9 mouse cellular contexts compared by ENCODE assay signal in genomic region chr2:164083609-164084341, GRCm38 (mm10). TPM values are rescaled to one million over a fixed set of nuclear protein-coding genes. Genes with fewer than 3 reads are reported as not detected.
A peak's percentile ranks its signal among the peaks of the same experiment; 100 is the strongest.
DNase-seq lines count a peak whose midpoint lies in the region; ATAC-seq lines count a peak whose summit lies in the region.
"Had no signal": no experiment of that assay in that cellular context is flagged by ENCODE, and none has a peak within 500 bp of the region (broad histone marks: within the 10 kb centered on the region; RNA-seq: fewer than 3 reads in every experiment).

No protein-coding gene starts in this region.

- H3K4me1 ChIP-seq in neural tube, embryonic 15.5 days, result no peaks in the 10 kb centered on the region
- H3K4me1 ChIP-seq in midbrain, embryonic 14.5 days (ENCODE audit: control insufficient read depth, insufficient read depth, low read length), result no peaks in the 10 kb centered on the region
- H3K4me1 ChIP-seq in forebrain, embryonic 13.5 days, result no peaks in the 10 kb centered on the region

- no peaks in the 10 kb centered on the region for H3K9me3 ChIP-seq in neural tube, embryonic 15.5 days (replicated peaks)
- H3K9me3 ChIP-seq in midbrain, embryonic 14.5 days (ENCODE audit: control insufficient read depth, low read length), result no peaks in the 10 kb centered on the region
- no peaks in the 10 kb centered on the region for H3K9me3 ChIP-seq in forebrain, embryonic 13.5 days (replicated peaks)

- peak; percentile 81 for ATAC-seq in neutrophil, adult 5-6 weeks (ENCODE audit: extremely low read depth, insufficient number of reproducible peaks, low FRiP score, poor library complexity, severe bottlenecking)
- no peak for ATAC-seq in neural tube, embryonic 15.5 days (ENCODE audit: low FRiP score)
- ATAC-seq in midbrain, embryonic 14.5 days (ENCODE audit: low FRiP score, low TSS enrichment), result no peak
- ATAC-seq in forebrain, embryonic 13.5 days, result no peak

- DNase-seq in B cell, adult 2 months, result peak; percentile 81 to 84
- peak; percentile 89 for DNase-seq in T-cell, adult 2 months (ENCODE audit: low spot score)
- DNase-seq in lung, adult 18-20 months, result peak; percentile 80 to 82
- DNase-seq in left cerebral cortex, postnatal 36 days (ENCODE audit: low spot score in 2 of 2), result no peak
- DNase-seq in midbrain, embryonic 14.5 days, result no peak
- DNase-seq: embryo, embryonic 11 days had no signal

- no peak overlapping the region for H3K4me3 ChIP-seq in neural tube, embryonic 15.5 days (replicated peaks)
- no peak overlapping the region for H3K4me3 ChIP-seq in midbrain, embryonic 14.5 days (replicated peaks; ENCODE audit: low read depth, low read length)
- H3K4me3 ChIP-seq in forebrain, embryonic 13.5 days, result no peak overlapping the region

- no peak overlapping the region for H3K9ac ChIP-seq in neural tube, embryonic 15.5 days (replicated peaks)
- H3K9ac ChIP-seq in midbrain, embryonic 14.5 days (replicated peaks; ENCODE audit: low read length), result no peak overlapping the region
- H3K9ac ChIP-seq in forebrain, embryonic 13.5 days, result no peak overlapping the region

- peaks cover 82% of the 10 kb centered on the region for H3K36me3 ChIP-seq in neural tube, embryonic 15.5 days
- H3K36me3 ChIP-seq in midbrain, embryonic 14.5 days (ENCODE audit: control insufficient read depth, insufficient read depth, low read length), result peaks cover 90% of the 10 kb centered on the region
- peaks cover 90% of the 10 kb centered on the region for H3K36me3 ChIP-seq in forebrain, embryonic 13.5 days (ENCODE audit: poor library complexity, severe bottlenecking)

- H3K27me3 ChIP-seq in neural tube, embryonic 15.5 days (replicated peaks), result no peaks in the 10 kb centered on the region
- H3K27me3 ChIP-seq in midbrain, embryonic 14.5 days (ENCODE audit: control insufficient read depth, insufficient read depth, low read length), result no peaks in the 10 kb centered on the region
- no peaks in the 10 kb centered on the region for H3K27me3 ChIP-seq in forebrain, embryonic 13.5 days

- 87% methylated on average over 18 of the region's 19 CpGs for WGBS in neural tube, embryonic 15.5 days
- WGBS in midbrain, embryonic 14.5 days, result 91% methylated on average over 19 of the region's 19 CpGs
- WGBS in forebrain, embryonic 13.5 days, result 91% methylated on average over 19 of the region's 19 CpGs

- intact Hi-C loops in left cerebral cortex, postnatal 36 days (cut with DNase I), result no loop called here

- no peak overlapping the region for H3K4me2 ChIP-seq in neural tube, embryonic 15.5 days
- H3K4me2 ChIP-seq in midbrain, embryonic 14.5 days (ENCODE audit: low read length), result no peak overlapping the region
- H3K4me2 ChIP-seq in forebrain, embryonic 13.5 days, result no peak overlapping the region

- no peak overlapping the region for H3K27ac ChIP-seq in neural tube, embryonic 15.5 days (replicated peaks)
- H3K27ac ChIP-seq in midbrain, embryonic 14.5 days (replicated peaks; ENCODE audit: low read depth, low read length), result no peak overlapping the region
- H3K27ac ChIP-seq in forebrain, embryonic 13.5 days, result no peak overlapping the region

RNA-seq across cellular contexts. Expression of gene Tomm34, which starts 12.8 kb away (rescaled TPM):
- 63.2 and 77.7 TPM in 2 replicates for total RNA-seq in neutrophil, adult 5-6 weeks (2017)
- total RNA-seq in left cerebral cortex, postnatal 36 days (2021), result 10 to 100 TPM; 72.6 to 72.8 TPM
- polyA plus RNA-seq in neural tube, embryonic 15.5 days (2015; fragmentation: Nextera tagmentation; extraction: Ambion mirVana), result 49.5 and 53.9 TPM in 2 replicates
- polyA plus RNA-seq in midbrain, embryonic 14.5 days (2014; fragmentation: Nextera tagmentation; extraction: Ambion mirVana), result 46.3 and 50.3 TPM in 2 replicates
- 47.8 and 54.1 TPM in 2 replicates for polyA plus RNA-seq in forebrain, embryonic 13.5 days (2015; fragmentation: Nextera tagmentation; extraction: Ambion mirVana)

RNA-seq across cellular contexts. Expression of gene Stk4, which starts 13.7 kb away (rescaled TPM):
- total RNA-seq in neutrophil, adult 5-6 weeks (2017), result 434 and 452 TPM in 2 replicates
- total RNA-seq in left cerebral cortex, postnatal 36 days (2021), result 10 to 100 TPM; 31.1 to 39.7 TPM
- 15.4 and 19.0 TPM in 2 replicates for polyA plus RNA-seq in neural tube, embryonic 15.5 days (2015; fragmentation: Nextera tagmentation; extraction: Ambion mirVana)
- polyA plus RNA-seq in midbrain, embryonic 14.5 days (2014; fragmentation: Nextera tagmentation; extraction: Ambion mirVana), result 26.3 and 35.0 TPM in 2 replicates
- polyA plus RNA-seq in forebrain, embryonic 13.5 days (2015; fragmentation: Nextera tagmentation; extraction: Ambion mirVana), result 25.6 and 30.8 TPM in 2 replicates

RNA-seq across cellular contexts. Expression of gene Pabpc1l, which starts 58.5 kb away (rescaled TPM):
- total RNA-seq in neutrophil, adult 5-6 weeks (2017), result 0.37 and 6.4 TPM in 2 replicates
- total RNA-seq in left cerebral cortex, postnatal 36 days (2021), result 1 to 10 TPM in 1 of 2 experiments, under 1 TPM in 1; 0.44 to 2.0 TPM
- 1.1 and 1.7 TPM in 2 replicates for polyA plus RNA-seq in neural tube, embryonic 15.5 days (2015; fragmentation: Nextera tagmentation; extraction: Ambion mirVana)
- polyA plus RNA-seq in midbrain, embryonic 14.5 days (2014; fragmentation: Nextera tagmentation; extraction: Ambion mirVana), result 0.92 and 1.6 TPM in 2 replicates
- 1.3 and 1.4 TPM in 2 replicates for polyA plus RNA-seq in forebrain, embryonic 13.5 days (2015; fragmentation: Nextera tagmentation; extraction: Ambion mirVana)

Comparison
In these comparisons a context has a peak if more than half of its experiments do, and no peak if none do; other contexts are left out.
1. DNase-seq: peak in B cell, adult 2 months (2 of 2), T-cell, adult 2 months (single experiment) and lung, adult 18-20 months (2 of 2); none in left cerebral cortex, postnatal 36 days (0 of 2) and midbrain, embryonic 14.5 days (single experiment).